Mouse (Mus musculus) lung, adult 2 months (tissue): ENCODE measurements at regions not wholly inside any gene's neighbourhood (a gene's known extent, or its start where the extent isn't known, plus 50 kb on each side); places are given as distances from the start of the nearest gene placed in this dataset.

Experiments
- CTCF ChIP-seq: fragments of 200-500 bp; IDR thresholded peaks from 2 replicates; pipeline ENCODE4 v1.5.1; 2011; ENCODE audit warnings: mild to moderate bottlenecking, low read length, control low read depth; ENCODE audit not compliant: insufficient read depth
- POLR2A ChIP-seq: fragments of 200-500 bp; IDR thresholded peaks from 2 replicates; pipeline ENCODE4 v1.6.1; 2011; ENCODE audit warnings: low read depth, mild to moderate bottlenecking, control low read depth, low read length, borderline replicate concordance; ENCODE audit errors: extremely low read depth

DNA sequence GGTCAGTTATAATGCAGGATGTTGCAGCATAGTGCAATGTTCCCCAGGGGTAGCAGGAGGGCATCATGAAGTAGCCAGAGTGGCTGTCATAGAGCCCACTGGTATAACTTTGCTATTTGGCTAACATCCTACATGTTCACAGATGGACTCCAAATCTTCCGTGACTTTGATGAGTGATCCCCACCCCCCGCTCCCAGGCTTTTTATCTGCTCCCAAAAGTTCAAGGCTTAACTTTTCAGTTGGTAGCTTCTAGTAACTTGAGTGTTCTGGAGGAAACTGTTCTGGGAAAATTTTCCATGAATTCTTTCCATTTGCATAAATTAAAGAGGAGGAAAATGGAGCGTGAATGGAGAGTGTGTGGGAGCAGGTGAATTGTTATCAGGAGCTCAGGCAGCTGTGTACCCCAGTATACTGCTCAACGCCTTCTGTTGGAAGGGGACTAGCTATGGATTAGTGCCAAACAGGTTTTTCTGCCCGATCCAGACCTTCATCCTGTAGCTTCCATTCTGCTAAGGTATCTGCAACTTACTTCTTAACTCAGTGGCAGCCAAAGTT, 379.2 kb upstream of the Slc30a5 start:
- TF ChIP-seq CTCF (no peak), POLR2A (no peak)
